Mouse (Mus musculus) heart, adult 2 months (tissue): Measurements from ENCODE around the gene Aldh1a7.

ENCODE experiments used
- CTCF ChIP-seq: fragments of 200-600 bp; IDR thresholded peaks from 2 replicates; pipeline ENCODE4 v1.8.1; 2022; ENCODE audit warnings: antibody characterized with exemption, mild to moderate bottlenecking, moderate library complexity
- POLR2A ChIP-seq: fragments of 200-500 bp; IDR thresholded peaks from 2 replicates; pipeline ENCODE4 v1.6.1; 2011; ENCODE audit warnings: mild to moderate bottlenecking, low read depth, low read length, control low read depth; ENCODE audit not compliant: insufficient read depth

DNA sequence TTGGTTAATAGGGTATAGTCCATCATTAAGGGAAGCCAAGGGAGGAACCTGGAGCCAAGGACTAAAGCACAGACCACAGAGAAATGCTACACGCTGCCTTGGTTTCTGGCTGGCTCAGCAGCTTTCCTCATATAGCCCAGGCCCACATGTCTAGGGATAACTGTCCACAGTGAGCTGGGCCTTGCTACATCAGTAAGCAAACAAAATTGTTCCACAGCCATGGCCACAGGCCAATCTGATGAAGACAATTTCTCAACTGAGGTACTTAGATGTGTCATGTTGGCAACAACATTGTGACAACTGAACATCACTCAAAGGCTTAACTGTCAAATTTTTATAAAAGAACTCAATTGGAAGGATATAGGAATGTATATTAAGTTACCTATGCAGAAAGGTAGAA lies 12.3 kb downstream of the Aldh1a7 start:
- TF ChIP-seq CTCF = no peak
- no peak for TF ChIP-seq POLR2A
